Mouse (Mus musculus): ENCODE measurements around the gene Cdc37. TPM values are rescaled to one million over a fixed set of nuclear protein-coding genes. Genes with fewer than 3 reads are reported as not detected.
A peak's percentile ranks its signal among the peaks of the same experiment; 100 is the strongest.

Gene Cdc37
- polyA plus RNA-seq, 1 experiment from 2014 or later = 215 TPM

DNA sequence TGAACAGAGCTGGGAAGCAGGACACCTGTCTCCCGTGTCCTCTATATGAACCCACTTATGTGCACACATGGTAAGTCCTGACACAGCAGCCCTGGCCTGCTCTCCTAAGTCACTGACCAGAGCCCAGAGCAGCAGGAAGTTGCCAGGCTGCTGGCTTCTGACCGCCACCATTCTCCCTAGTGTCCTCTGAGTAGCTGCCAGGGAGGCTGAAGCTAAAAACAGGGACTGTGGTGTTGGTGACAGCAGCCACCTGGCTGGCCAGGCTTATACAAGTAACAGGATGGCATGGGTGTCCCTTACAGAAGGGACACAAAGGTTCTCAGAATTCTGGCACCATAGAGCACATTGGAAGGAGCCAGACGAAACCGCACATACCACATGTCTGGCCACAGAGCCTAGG, 4.4 kb downstream of the Cdc37 start:
- H3K9ac ChIP-seq = no peak overlapping the region
- 97% methylated on average over 4 of the region's 4 CpGs for WGBS
- H3K9me3 ChIP-seq = no peaks in the 10 kb centered on the region
- no peak overlapping the region for H3K4me3 ChIP-seq
- H3K27me3 ChIP-seq (replicated peaks) = no peaks in the 10 kb centered on the region
- no peak overlapping the region for H3K27ac ChIP-seq
- H3K4me1 ChIP-seq = peaks cover 33% of the 10 kb centered on the region
- peaks cover 27% of the 10 kb centered on the region for H3K36me3 ChIP-seq (replicated peaks)
- ATAC-seq (replicated peaks) = no peak
- no peak overlapping the region for H3K4me2 ChIP-seq

DNA sequence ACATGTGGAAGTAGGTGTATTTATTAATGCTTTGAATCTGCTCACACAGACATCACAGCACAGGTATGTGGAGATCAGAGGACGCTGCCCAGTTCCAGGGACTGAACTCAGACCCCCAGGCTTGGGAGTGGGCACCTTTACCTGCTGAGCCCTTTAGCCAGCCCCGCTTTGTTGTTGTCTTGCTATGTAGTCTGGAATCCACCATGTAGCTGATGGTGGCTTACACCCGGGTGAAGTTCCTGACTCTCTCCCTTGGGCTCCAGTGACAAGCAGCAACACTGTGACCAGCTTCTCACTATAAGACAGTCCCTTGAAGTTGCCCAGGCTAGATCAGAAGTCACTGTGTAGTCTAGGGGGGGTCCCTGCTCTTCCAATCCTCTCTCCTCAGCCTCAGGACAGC, 5.4 kb downstream of the Cdc37 start:
- no peak overlapping the region for H3K4me3 ChIP-seq
- peaks cover 30% of the 10 kb centered on the region for H3K4me1 ChIP-seq
- no peak overlapping the region for H3K27ac ChIP-seq
- 97% methylated on average over 3 of the region's 3 CpGs for WGBS
- no peak overlapping the region for H3K4me2 ChIP-seq
- no peak overlapping the region for H3K9ac ChIP-seq
- no peak for ATAC-seq (replicated peaks)
- H3K36me3 ChIP-seq (replicated peaks) = peaks cover 37% of the 10 kb centered on the region
- H3K27me3 ChIP-seq (replicated peaks) = no peaks in the 10 kb centered on the region
- H3K9me3 ChIP-seq = no peaks in the 10 kb centered on the region

DNA sequence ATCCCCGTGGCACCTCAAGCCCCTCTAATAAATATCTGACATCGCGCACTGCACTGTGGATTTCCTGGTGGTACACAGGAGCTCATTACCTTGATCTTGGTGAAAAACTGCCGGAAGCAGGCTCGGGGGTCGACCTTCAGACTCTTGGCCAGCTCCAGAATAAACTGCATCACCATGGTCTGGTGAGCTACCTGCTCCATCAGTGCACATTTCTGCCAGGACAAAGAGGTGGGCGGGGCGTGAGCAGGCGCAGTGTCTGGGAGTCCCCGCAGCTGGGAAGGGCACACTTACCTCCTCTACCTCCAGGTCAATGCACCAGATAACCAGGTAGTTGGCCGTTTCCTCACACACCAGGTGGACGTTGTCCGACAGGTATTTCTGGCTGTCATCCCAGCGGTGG, 7.9 kb downstream of the Cdc37 start:
- H3K4me3 ChIP-seq = no peak overlapping the region
- WGBS = 97% methylated on average over 14 of the region's 14 CpGs
- no peak for ATAC-seq (replicated peaks)
- H3K4me2 ChIP-seq = no peak overlapping the region
- no peak overlapping the region for H3K9ac ChIP-seq
- peaks cover 6% of the 10 kb centered on the region for H3K4me1 ChIP-seq
- H3K36me3 ChIP-seq (replicated peaks) = peaks cover 44% of the 10 kb centered on the region
- no peak overlapping the region for H3K27ac ChIP-seq
- no peaks in the 10 kb centered on the region for H3K27me3 ChIP-seq (replicated peaks)
- H3K9me3 ChIP-seq = no peaks in the 10 kb centered on the region

- WGBS = 91% methylated on average over 4 of the region's 4 CpGs
- no peak overlapping the region for H3K27ac ChIP-seq
- H3K4me3 ChIP-seq = no peak overlapping the region
- no peaks in the 10 kb centered on the region for H3K27me3 ChIP-seq (replicated peaks)
- H3K4me2 ChIP-seq = no peak overlapping the region
- H3K9ac ChIP-seq = no peak overlapping the region
- ATAC-seq (replicated peaks) = no peak
- no peaks in the 10 kb centered on the region for H3K9me3 ChIP-seq
- no peaks in the 10 kb centered on the region for H3K4me1 ChIP-seq
- peaks cover 38% of the 10 kb centered on the region for H3K36me3 ChIP-seq (replicated peaks)
These were observed 11.4 kb downstream of the Cdc37 start for GRCm38 (mm10) chr9:21138386-21138785.

DNA sequence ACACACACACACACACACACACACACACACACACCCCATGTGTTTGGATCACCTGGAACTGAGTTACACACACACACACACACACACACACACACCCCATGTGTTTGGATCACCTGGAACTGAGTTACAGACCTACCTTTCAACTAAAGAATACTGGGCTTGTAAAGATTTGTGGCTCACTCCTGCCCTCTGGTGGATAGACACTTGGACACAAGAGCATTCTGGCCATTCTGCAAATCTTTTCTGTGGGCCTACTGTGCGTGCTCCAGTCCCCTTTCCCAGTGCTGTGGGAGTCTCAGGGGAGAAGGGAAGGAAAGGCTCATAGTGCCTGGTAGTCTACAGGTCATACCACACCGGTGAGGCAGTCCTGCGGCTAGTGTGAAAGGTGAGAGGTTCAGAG, 12.6 kb downstream of the Cdc37 start:
- peak; percentile 29; the same call in 1 of the 2 replicates for ATAC-seq (replicated peaks)
- Histone ChIP-seq H3K4me2 (no peak overlapping the region), H3K9ac (no peak overlapping the region), H3K27me3 (replicated peaks) (no peaks in the 10 kb centered on the region), H3K9me3 (no peaks in the 10 kb centered on the region), H3K27ac (no peak overlapping the region), H3K4me3 (no peak overlapping the region), H3K36me3 (replicated peaks) (peaks cover 35% of the 10 kb centered on the region), H3K4me1 (no peaks in the 10 kb centered on the region)
- WGBS = 49% methylated on average over 3 of the region's 3 CpGs

GRCm38 (mm10) chr9:21136401-21136800, 13.4 kb downstream of the Cdc37 start:
- no peaks in the 10 kb centered on the region for H3K4me1 ChIP-seq
- H3K27ac ChIP-seq = no peak overlapping the region
- 86% methylated on average over 6 of the region's 6 CpGs for WGBS

GRCm38 (mm10) chr9:21135941-21136381, 13.8 kb downstream of the Cdc37 start:
- no peak for ATAC-seq (replicated peaks)
- 81% methylated on average over 1 of the region's 1 CpGs for WGBS
- H3K9me3 ChIP-seq = no peaks in the 10 kb centered on the region

More at GRCm38 (mm10) chr9:21136401-21136800, 13.4 kb downstream of the Cdc37 start:
- ATAC-seq (replicated peaks) = no peak
- Histone ChIP-seq H3K27me3 (replicated peaks) (no peaks in the 10 kb centered on the region), H3K4me3 (no peak overlapping the region), H3K36me3 (replicated peaks) (peaks cover 27% of the 10 kb centered on the region), H3K9ac (no peak overlapping the region), H3K4me2 (no peak overlapping the region), H3K9me3 (no peaks in the 10 kb centered on the region)

GRCm38 (mm10) chr9:21135329-21135890, 14.4 kb downstream of the Cdc37 start:
- no peaks in the 10 kb centered on the region for H3K9me3 ChIP-seq
- H3K9ac ChIP-seq = no peak overlapping the region
- no peak overlapping the region for H3K4me2 ChIP-seq
- 74% methylated on average over 4 of the region's 4 CpGs for WGBS
- ATAC-seq (replicated peaks) = no peak
- H3K4me3 ChIP-seq = no peak overlapping the region
- no peak overlapping the region for H3K27ac ChIP-seq
- H3K27me3 ChIP-seq (replicated peaks) = no peaks in the 10 kb centered on the region
- H3K4me1 ChIP-seq = peaks cover 3% of the 10 kb centered on the region
- peaks cover 17% of the 10 kb centered on the region for H3K36me3 ChIP-seq (replicated peaks)

More at GRCm38 (mm10) chr9:21135941-21136381, 13.8 kb downstream of the Cdc37 start:
- peaks cover 23% of the 10 kb centered on the region for H3K36me3 ChIP-seq (replicated peaks)
- no peaks in the 10 kb centered on the region for H3K27me3 ChIP-seq (replicated peaks)
- no peak overlapping the region for H3K27ac ChIP-seq
- no peak overlapping the region for H3K4me2 ChIP-seq
- no peaks in the 10 kb centered on the region for H3K4me1 ChIP-seq
- H3K9ac ChIP-seq = no peak overlapping the region
- no peak overlapping the region for H3K4me3 ChIP-seq

DNA sequence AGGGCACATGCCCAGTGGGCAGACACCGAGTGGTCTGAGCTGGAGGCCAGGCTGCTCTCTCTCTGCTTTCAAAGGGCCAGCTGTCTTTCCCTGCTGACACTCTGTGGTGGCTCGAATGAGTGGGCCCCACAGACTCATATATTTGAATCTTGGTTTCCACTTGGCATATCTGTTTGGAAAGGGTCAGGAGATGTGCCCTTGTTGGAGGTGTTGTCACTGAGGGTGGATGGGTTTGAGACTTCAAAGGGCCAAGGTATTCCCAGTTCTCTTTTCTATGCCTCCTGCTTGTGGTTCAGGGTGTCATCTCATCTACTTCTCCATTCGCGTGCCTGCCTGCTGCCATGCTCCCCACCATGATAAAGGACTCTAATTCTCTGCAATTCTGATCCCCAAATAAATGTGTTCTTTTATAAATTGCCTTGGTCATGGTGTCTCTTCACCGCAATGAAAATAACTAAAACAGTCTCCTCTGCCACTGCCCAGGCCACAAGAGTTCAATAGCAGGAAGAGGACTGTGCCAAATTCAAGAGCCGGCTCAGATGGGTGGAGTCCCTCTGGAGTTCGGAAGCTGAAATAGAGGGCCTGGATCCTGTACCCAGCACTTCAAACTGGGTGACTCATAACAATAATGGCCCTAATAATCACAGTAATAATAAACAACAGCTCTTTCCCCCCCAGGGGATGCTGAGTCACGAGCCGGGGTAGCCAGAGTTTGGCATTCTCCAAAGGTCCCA, 15.0 kb downstream of the Cdc37 start:
- H3K9me3 ChIP-seq = no peaks in the 10 kb centered on the region
- no peaks in the 10 kb centered on the region for H3K27me3 ChIP-seq (replicated peaks)
- H3K27ac ChIP-seq = no peak overlapping the region
- 74% methylated on average over 9 of the region's 9 CpGs for WGBS
- no peak overlapping the region for H3K4me2 ChIP-seq
- H3K36me3 ChIP-seq (replicated peaks) = peaks cover 11% of the 10 kb centered on the region; the same call in 1 of the 2 replicates
- ATAC-seq (replicated peaks) = no peak
- no peak overlapping the region for H3K9ac ChIP-seq
- H3K4me1 ChIP-seq = peaks cover 6% of the 10 kb centered on the region
- H3K4me3 ChIP-seq = no peak overlapping the region

- Histone ChIP-seq H3K9ac (no peak overlapping the region), H3K4me2 (no peak overlapping the region), H3K4me3 (no peak overlapping the region), H3K9me3 (no peaks in the 10 kb centered on the region), H3K36me3 (replicated peaks) (no peaks in the 10 kb centered on the region), H3K27me3 (replicated peaks) (no peaks in the 10 kb centered on the region), H3K4me1 (peaks cover 6% of the 10 kb centered on the region), H3K27ac (no peak overlapping the region)
- WGBS = 84% methylated on average over 9 of the region's 9 CpGs
- no peak for ATAC-seq (replicated peaks)
These were observed 16.6 kb downstream of the Cdc37 start for GRCm38 (mm10) chr9:21133064-21133707.

DNA sequence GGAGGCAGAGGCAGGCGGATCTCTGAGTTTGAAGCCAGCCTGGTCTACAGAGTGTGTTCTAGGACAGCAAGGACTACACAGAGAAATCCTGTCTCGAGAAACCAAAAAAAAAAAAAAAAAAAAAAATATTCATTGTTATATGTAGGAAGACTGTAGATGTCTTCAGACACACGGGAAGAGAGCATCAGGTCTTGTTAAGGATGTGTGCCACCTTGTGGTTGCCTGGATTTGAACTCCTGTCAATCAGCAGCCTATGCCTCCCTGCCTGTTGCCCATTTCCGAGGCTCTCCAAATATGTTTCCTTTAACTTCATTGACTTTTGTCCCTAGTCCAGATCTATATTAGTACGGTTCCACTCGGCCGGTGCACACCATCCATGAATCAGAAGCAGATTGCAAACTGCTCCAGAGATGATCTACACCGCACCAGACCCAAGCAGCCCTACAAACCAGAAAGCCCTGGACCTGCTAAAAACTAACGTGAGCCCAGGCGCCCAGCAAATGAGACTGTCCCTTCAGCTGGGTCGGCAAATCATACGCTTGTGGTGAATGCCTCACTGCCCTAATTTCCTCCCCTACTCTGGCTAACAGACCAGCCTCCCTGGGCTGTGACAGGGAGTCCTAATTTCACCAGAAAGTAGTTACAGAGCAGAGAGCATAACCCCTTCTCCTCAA, 17.5 kb downstream of the Cdc37 start:
- 84% methylated on average over 12 of the region's 12 CpGs for whole genome bisulfite sequencing
- Histone ChIP-seq H3K4me3 (no peak overlapping the region), H3K36me3 (replicated peaks) (no peaks in the 10 kb centered on the region), H3K9me3 (no peaks in the 10 kb centered on the region), H3K27me3 (replicated peaks) (no peaks in the 10 kb centered on the region), H3K4me2 (no peak overlapping the region), H3K4me1 (peaks cover 6% of the 10 kb centered on the region), H3K27ac (no peak overlapping the region), H3K9ac (no peak overlapping the region)
- ATAC-seq (replicated peaks) = no peak
